Mouse (Mus musculus): ENCODE data around the gene Trit1.

- no peak for TF ChIP-seq CTCF (IDR thresholded peaks at IDR 0.05; ENCODE audit: low read depth, low read length)
- no peak for TF ChIP-seq POLR2A (IDR thresholded peaks at IDR 0.05; ENCODE audit: extremely low read depth, insufficient read depth, low read length)
These were observed 70.0 kb downstream of the Trit1 start for GRCm38 (mm10) chr4:123086381-123086780.
